Mouse (Mus musculus) bone marrow, adult 2 months (tissue): Measurements from ENCODE around the gene Sept1.

Source experiments
- CTCF ChIP-seq: fragments of 200-500 bp; IDR thresholded peaks from 2 replicates; pipeline ENCODE4 v1.5.1; 2011; ENCODE audit warnings: low read length, control low read depth; ENCODE audit not compliant: control insufficient read depth, insufficient read depth
- POLR2A ChIP-seq: fragments of 200-500 bp; IDR thresholded peaks from 2 replicates; pipeline ENCODE4 v1.6.1; 2011; ENCODE audit warnings: low read depth, mild to moderate bottlenecking, control low read depth, low read length, borderline replicate concordance; ENCODE audit not compliant: control insufficient read depth

- TF ChIP-seq CTCF (peak; percentile 91), POLR2A (no peak)
Measured at GRCm38 (mm10) chr7:127214981-127215871, 17.7 kb downstream of the Sept1 start.
